Mouse (Mus musculus) CH12.LX (cell line): ENCODE results near the gene Mdc1. TPM values are rescaled to one million over a fixed set of nuclear protein-coding genes. Genes with fewer than 3 reads are reported as not detected.

Experiments used
- DNase-seq: peaks from one replicate; pipeline ENCODE4 v3.0.0-alpha.2; 2013; ENCODE audit errors: extremely low read depth
- H3K27ac ChIP-seq: 2 replicates; pipeline ENCODE4 v1.5.1; 2012; ENCODE audit warnings: low read depth, mild to moderate bottlenecking, control low read depth, moderate library complexity; ENCODE audit not compliant: insufficient read depth
- H3K27me3 ChIP-seq: replicated peaks from 2 replicates; pipeline ENCODE3; 2012; ENCODE audit warnings: inconsistent platforms
- H3K36me3 ChIP-seq, 2 experiments: replicated peaks in 1 of 2; 2 replicates each; pipeline versions ENCODE3 to v1.6.1; 2012; ENCODE audit warnings: inconsistent platforms in 1 of 2, low read length in 1 of 2, mild to moderate bottlenecking in 1 of 2, mixed read lengths in 1 of 2, moderate library complexity in 1 of 2; ENCODE audit not compliant: control insufficient read depth in 1 of 2, insufficient read depth in 1 of 2
- H3K4me1 ChIP-seq, 2 experiments: 2 replicates each; pipeline ENCODE4 v1.6.1; 2012; ENCODE audit warnings: inconsistent platforms in 1 of 2, moderate library complexity in 1 of 2; ENCODE audit not compliant: insufficient read depth in 2 of 2, control insufficient read depth in 1 of 2
- H3K4me2 ChIP-seq: 2 replicates; pipeline ENCODE4 v1.6.1; 2012; ENCODE audit warnings: low read depth, mild to moderate bottlenecking, control low read depth; ENCODE audit not compliant: poor library complexity, insufficient read depth, severe bottlenecking
- H3K4me3 ChIP-seq, 3 experiments: fragments of 150-350 bp in 1 of 3; sonication (generic) in 1 of 3; replicated peaks in 1 of 3; 2 replicates each; pipeline versions ENCODE3 to v1.5.1; 2011 to 2012; ENCODE audit warnings: low read depth in 2 of 3, low read length in 2 of 3, mild to moderate bottlenecking in 2 of 3, moderate library complexity in 2 of 3, control low read depth in 1 of 3, improper control_type of control experiment in 1 of 3, inconsistent platforms in 1 of 3, mixed read lengths in 1 of 3; ENCODE audit not compliant: poor library complexity in 1 of 3
- H3K79me2 ChIP-seq: replicated peaks from 2 replicates; pipeline ENCODE4 v1.6.1; 2012; ENCODE audit warnings: mild to moderate bottlenecking, moderate library complexity; ENCODE audit not compliant: control insufficient read depth, poor library complexity, insufficient read depth, severe bottlenecking; ENCODE audit errors: extremely low read depth
- H3K9ac ChIP-seq: 2 replicates; pipeline ENCODE4 v1.6.1; 2012; ENCODE audit warnings: low read depth, mild to moderate bottlenecking, control low read depth, moderate library complexity; ENCODE audit not compliant: insufficient read depth
- H3K9me3 ChIP-seq: replicated peaks from 2 replicates; pipeline ENCODE3; 2012; ENCODE audit warnings: low read length, inconsistent platforms, mixed read lengths
- BHLHE40 ChIP-seq: IDR thresholded peaks from 2 replicates; pipeline ENCODE4 v1.6.1; 2011; ENCODE audit warnings: mild to moderate bottlenecking, low read depth, low read length, improper control_type of control experiment
- CHD1 ChIP-seq: IDR thresholded peaks from 2 replicates; pipeline ENCODE4 v1.6.1; 2012; ENCODE audit warnings: low read depth, low read length, improper control_type of control experiment, inconsistent platforms
- CHD2 ChIP-seq: IDR thresholded peaks from 2 replicates; pipeline ENCODE4 v1.6.1; 2011; ENCODE audit warnings: low read length, improper control_type of control experiment
- CTCF ChIP-seq, 2 experiments: IDR thresholded peaks in 1 of 2; conservative IDR thresholded peaks in 1 of 2; 2 replicates each; pipeline ENCODE4 v1.5.1; 2011 to 2012; ENCODE audit warnings: low read depth in 2 of 2, low read length in 2 of 2, improper control_type of control experiment in 1 of 2, inconsistent platforms in 1 of 2, mild to moderate bottlenecking in 1 of 2, moderate library complexity in 1 of 2
- E2F4 ChIP-seq: IDR thresholded peaks from 2 replicates; pipeline ENCODE4 v1.6.1; 2011; ENCODE audit warnings: low read depth, low read length, improper control_type of control experiment; ENCODE audit not compliant: insufficient replicate concordance
- ELF1 ChIP-seq: IDR thresholded peaks from 2 replicates; pipeline ENCODE4 v1.6.1; 2014; ENCODE audit warnings: low read depth, mild to moderate bottlenecking, inconsistent platforms, low read length, improper control_type of control experiment
- EP300 ChIP-seq: IDR thresholded peaks from 2 replicates; pipeline ENCODE4 v1.6.1; 2011; ENCODE audit warnings: low read length, improper control_type of control experiment
- ETS1 ChIP-seq: conservative IDR thresholded peaks from 2 replicates; pipeline ENCODE4 v1.6.1; 2012; ENCODE audit warnings: low read depth, mild to moderate bottlenecking, inconsistent platforms, low read length, improper control_type of control experiment, moderate library complexity
- GABPA ChIP-seq: IDR thresholded peaks from 2 replicates; pipeline ENCODE4 v1.6.1; 2012; ENCODE audit warnings: low read depth, low read length, improper control_type of control experiment, inconsistent platforms; ENCODE audit not compliant: insufficient replicate concordance
- HCFC1 ChIP-seq: IDR thresholded peaks from 2 replicates; pipeline ENCODE4 v1.6.1; 2012; ENCODE audit warnings: low read depth, mild to moderate bottlenecking, inconsistent platforms, low read length, improper control_type of control experiment
- IRF4 ChIP-seq: IDR thresholded peaks from 2 replicates; pipeline ENCODE4 v1.6.1; 2014; ENCODE audit warnings: low read depth, mild to moderate bottlenecking, inconsistent platforms, low read length, improper control_type of control experiment
- JUN ChIP-seq: IDR thresholded peaks from 2 replicates; pipeline ENCODE4 v1.6.1; 2011; ENCODE audit warnings: low read depth, mild to moderate bottlenecking, low read length, improper control_type of control experiment, moderate library complexity; ENCODE audit not compliant: insufficient read depth
- JUND ChIP-seq: conservative IDR thresholded peaks from 2 replicates; pipeline ENCODE4 v1.6.1; 2011; ENCODE audit warnings: low read depth, low read length, improper control_type of control experiment
- KAT2A ChIP-seq: IDR thresholded peaks from 2 replicates; pipeline ENCODE4 v1.6.1; 2012; ENCODE audit warnings: low read length, improper control_type of control experiment, inconsistent platforms; ENCODE audit not compliant: insufficient replicate concordance
- MAFK ChIP-seq: IDR thresholded peaks from 2 replicates; pipeline ENCODE4 v1.6.1; 2011; ENCODE audit warnings: low read length, improper control_type of control experiment; ENCODE audit not compliant: insufficient replicate concordance
- MAX ChIP-seq: IDR thresholded peaks from 2 replicates; pipeline ENCODE4 v1.6.1; 2011; ENCODE audit warnings: low read length, improper control_type of control experiment
- MAZ ChIP-seq: IDR thresholded peaks from 2 replicates; pipeline ENCODE4 v1.6.1; 2012; ENCODE audit warnings: low read depth, mild to moderate bottlenecking, inconsistent platforms, low read length, improper control_type of control experiment, moderate library complexity
- MEF2A ChIP-seq: IDR thresholded peaks from 2 replicates; pipeline ENCODE4 v1.6.1; 2014; ENCODE audit warnings: low read depth, mild to moderate bottlenecking, inconsistent platforms, low read length, improper control_type of control experiment, borderline replicate concordance
- MYC ChIP-seq: IDR thresholded peaks from 2 replicates; pipeline ENCODE4 v1.6.1; 2011; ENCODE audit warnings: low read depth, mild to moderate bottlenecking, improper control_type of control experiment, low read length
- NELFE ChIP-seq: IDR thresholded peaks from 2 replicates; pipeline ENCODE4 v1.6.1; 2011; ENCODE audit warnings: low read depth, low read length, improper control_type of control experiment
- NRF1 ChIP-seq: IDR thresholded peaks from 2 replicates; pipeline ENCODE4 v1.6.1; 2014; ENCODE audit warnings: low read depth, mild to moderate bottlenecking, inconsistent platforms, low read length, improper control_type of control experiment, moderate library complexity
- PAX5 ChIP-seq: IDR thresholded peaks from 2 replicates; pipeline ENCODE4 v1.6.1; 2012; ENCODE audit warnings: low read length, inconsistent platforms, mixed read lengths
- POLR2A ChIP-seq: IDR thresholded peaks from 2 replicates; pipeline ENCODE4 v1.6.1; 2011; ENCODE audit warnings: low read depth, mild to moderate bottlenecking, improper control_type of control experiment, low read length
- POLR2AphosphoS2 ChIP-seq: IDR thresholded peaks from 2 replicates; pipeline ENCODE4 v1.6.1; 2011; ENCODE audit warnings: low read depth, low read length, improper control_type of control experiment
- RAD21 ChIP-seq: IDR thresholded peaks from 2 replicates; pipeline ENCODE4 v1.6.1; 2011; ENCODE audit warnings: low read depth, mild to moderate bottlenecking, low read length, improper control_type of control experiment, moderate library complexity
- RCOR1 ChIP-seq: conservative IDR thresholded peaks from 2 replicates; pipeline ENCODE4 v1.6.1; 2012; ENCODE audit warnings: low read depth, mild to moderate bottlenecking, inconsistent platforms, low read length, improper control_type of control experiment
- SIN3A ChIP-seq: IDR thresholded peaks from 2 replicates; pipeline ENCODE4 v1.6.1; 2012; ENCODE audit warnings: low read length, improper control_type of control experiment, inconsistent platforms
- SMC3 ChIP-seq: IDR thresholded peaks from 2 replicates; pipeline ENCODE4 v1.6.1; 2011; ENCODE audit warnings: low read depth, low read length, improper control_type of control experiment
- TBP ChIP-seq: conservative IDR thresholded peaks from 2 replicates; pipeline ENCODE4 v1.6.1; 2011; ENCODE audit warnings: low read depth, low read length, improper control_type of control experiment
- TCF12 ChIP-seq: IDR thresholded peaks from 2 replicates; pipeline ENCODE4 v1.6.1; 2014; ENCODE audit warnings: low read depth, mild to moderate bottlenecking, inconsistent platforms, low read length, improper control_type of control experiment
- UBTF ChIP-seq: IDR thresholded peaks from 2 replicates; pipeline ENCODE4 v1.6.1; 2012; ENCODE audit warnings: low read depth, mild to moderate bottlenecking, inconsistent platforms, low read length, improper control_type of control experiment, moderate library complexity
- USF1 ChIP-seq: IDR thresholded peaks from 2 replicates; pipeline ENCODE4 v1.6.1; 2014; ENCODE audit warnings: low read depth, mild to moderate bottlenecking, inconsistent platforms, low read length, improper control_type of control experiment
- USF2 ChIP-seq: conservative IDR thresholded peaks from 2 replicates; pipeline ENCODE4 v1.6.1; 2011; ENCODE audit warnings: low read depth, low read length, improper control_type of control experiment
- ZC3H11A ChIP-seq: IDR thresholded peaks from 2 replicates; pipeline ENCODE4 v1.6.1; 2012; ENCODE audit warnings: low read depth, mild to moderate bottlenecking, inconsistent platforms, low read length, improper control_type of control experiment
- ZKSCAN1 ChIP-seq: IDR thresholded peaks from 2 replicates; pipeline ENCODE4 v1.6.1; 2012; ENCODE audit warnings: low read depth, inconsistent platforms, low read length, improper control_type of control experiment, borderline replicate concordance
- ZMIZ1 ChIP-seq: IDR thresholded peaks from 2 replicates; pipeline ENCODE4 v1.6.1; 2012; ENCODE audit warnings: low read depth, mild to moderate bottlenecking, inconsistent platforms, low read length, improper control_type of control experiment
- ZNF384 ChIP-seq: IDR thresholded peaks from 2 replicates; pipeline ENCODE4 v1.6.1; 2012; ENCODE audit warnings: low read depth, low read length, improper control_type of control experiment, inconsistent platforms
- dilution Hi-C: fragments of 300-500 bp; cut with MboI; formaldehyde crosslinking; loops from 2 replicates; pipeline ENCODE4 v1.14.3; 2020; ENCODE audit warnings: low sequenced_read_pairs; ENCODE audit not compliant: extremely low pct_unique_long_range_greater_than_20kb, extremely low pct_ligation_motif_present
- in situ Hi-C: fragments of 300-500 bp; cut with MboI; formaldehyde crosslinking; loops from 3 replicates; pipeline ENCODE4 v1.14.3; 2019; ENCODE audit warnings: low sequenced_read_pairs, low pct_ligation_motif_present, low pct_unique_long_range_greater_than_20kb, mixed read lengths
- polyA plus RNA-seq: library from polyadenylated mRNA; unstranded; fragments of >175 nt; gene quantifications from 2 replicates; pipeline ENCODE4 v1.2.1, GENCODE M21; 2012; ENCODE audit warnings: low read depth; ENCODE audit not compliant: insufficient read length
- total RNA-seq, 2 experiments: library from RNA; depleted of rRNA; stranded (reverse); fragments of 300-350 nt in 1 of 2; fragments of >200 nt in 1 of 2; gene quantifications; 2 replicates each; pipeline ENCODE4 v1.2.3; 2012 to 2014

Gene Mdc1
- total RNA-seq (2012; rRNA removed) (8.2 and 8.5 TPM in 2 replicates), total RNA-seq (2014; rRNA removed) (2.4 and 3.3 TPM in 2 replicates), polyA plus RNA-seq (14.4 and 15.7 TPM in 2 replicates)

- in situ Hi-C loops (no loop called here), dilution Hi-C loops (no loop called here)
- TF ChIP-seq CHD1 (peak; percentile 80; the same call in 1 of the 2 replicates), NELFE (peak; percentile 75), IRF4 (peak; percentile 71), CHD2 (peak; percentile 79; the same call in 1 of the 2 replicates), JUND (no peak), ZMIZ1 (0 out of 2 replicates have a peak, but pooled peaks have one; percentile 56), TCF12 (peak; percentile 96), ZKSCAN1 (no peak), POLR2A (peak; percentile 77), ZNF384 (peak; percentile 92), POLR2AphosphoS2 (no peak), GABPA (peak; percentile 89), ZC3H11A (no peak), TBP (peak; percentile 88), CTCF (conservative IDR thresholded peaks at IDR 0.05 in 1 of 2, IDR thresholded peaks at IDR 0.05 in 1 of 2; ENCODE audit: low read depth in 2 of 2, low read length in 2 of 2) (no peak), ETS1 (peak; percentile 81), RCOR1 (no peak; the same call in 1 of the 2 replicates), RAD21 (no peak), E2F4 (peak; percentile 99), HCFC1 (peak; percentile 87), BHLHE40 (peak; percentile 81), USF2 (no peak), MEF2A (peak; percentile 87; the same call in 1 of the 2 replicates), ELF1 (peak; percentile 99), NRF1 (peak; percentile 71), EP300 (no peak; the same call in 1 of the 2 replicates), MAFK (peak; percentile 71; the same call in 1 of the 2 replicates), MAX (peak; percentile 81; the same call in 1 of the 2 replicates), MAZ (0 out of 2 replicates have a peak, but pooled peaks have one; percentile 65), SMC3 (peak; percentile 10; the same call in 1 of the 2 replicates), MYC (peak; percentile 88; the same call in 1 of the 2 replicates), UBTF (no peak), SIN3A (peak; percentile 67; the same call in 1 of the 2 replicates), KAT2A (peak; percentile 85), USF1 (no peak), JUN (no peak), PAX5 (no peak)
These were observed at the start of gene Mdc1 for GRCm38 (mm10) chr17:35841076-35841950. Mdc1 (plus strand) TSS chr17:35841515.

More at GRCm38 (mm10) chr17:35841076-35841950, at the start of gene Mdc1:
- Histone ChIP-seq H3K4me2 (peak within 1 kb of the TSS; percentile 53), H3K27me3 (no peaks in the 10 kb centered on the region), H3K36me3 (peaks cover 18 to 25% of the 10 kb centered on the region in 2 experiments), H3K27ac (peak within 1 kb of the TSS; percentile 63), H3K4me3 (peak within 1 kb of the TSS; percentile 57 to 64 (median 63)), H3K4me1 (peaks cover 0 to 22% of the 10 kb centered on the region in 2 experiments; a peak in 2 of 4 replicates), H3K9me3 (no peaks in the 10 kb centered on the region), H3K79me2 (peaks cover 17% of the 10 kb centered on the region), H3K9ac (peak within 1 kb of the TSS; percentile 65)
- peak; percentile 100 for DNase-seq
